Mouse (Mus musculus) regulatory T cell (primary cell): ENCODE measurements around the gene Erich6b.

Experiments
- in situ Hi-C: fragments of 300-600 bp; cut with MboI, MseI; formaldehyde crosslinking; loops from one replicate; pipeline ENCODE4 v1.15.1; 2025; ENCODE audit warnings: high pct_unique_total_duplicates

Gene Erich6b

GRCm38 (mm10) chr14:75707771-75708170 lies 65.7 kb downstream of the Erich6b start:
- in situ Hi-C loops, result no loop called here

DNA sequence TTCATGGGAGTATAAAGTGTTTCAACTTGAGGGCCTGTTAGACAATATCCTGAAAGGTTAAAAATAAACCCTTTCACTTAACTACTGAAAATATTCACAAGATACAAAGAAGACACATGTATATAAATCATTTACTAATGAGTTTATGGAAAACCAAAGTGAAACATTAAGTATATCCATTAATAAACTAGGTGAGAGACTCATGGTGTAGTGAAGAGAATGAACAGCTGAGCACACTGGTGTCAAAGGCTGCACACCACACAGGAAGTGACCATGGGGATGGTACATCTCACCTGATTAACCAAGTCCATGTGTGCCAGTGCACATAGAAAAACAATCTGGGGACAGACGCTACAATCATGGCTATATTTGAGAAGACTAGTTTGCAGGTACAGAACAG lies 66.9 kb downstream of the Erich6b start:
- in situ Hi-C loops, result no loop called here

- in situ Hi-C loops, result no loop called here
Measured at GRCm38 (mm10) chr14:75711731-75712130, 69.7 kb downstream of the Erich6b start.

GRCm38 (mm10) chr14:75712687-75713086 lies 70.6 kb downstream of the Erich6b start:
- in situ Hi-C loops, result no loop called here

GRCm38 (mm10) chr14:75713661-75714060 lies 71.6 kb downstream of the Erich6b start:
- in situ Hi-C loops, result no loop called here

GRCm38 (mm10) chr14:75716410-75716809 lies 74.4 kb downstream of the Erich6b start:
- in situ Hi-C loops, result no loop called here
